Mouse (Mus musculus) ES-E14 (cell line): ENCODE measurements at regions not wholly inside any gene's neighbourhood (a gene's known extent, or its start where the extent isn't known, plus 50 kb on each side); places are given as distances from the start of the nearest gene placed in this dataset.

ENCODE experiments used
- DNase-seq: peaks from one replicate; pipeline ENCODE4 v3.0.0-alpha.2; 2013; ENCODE audit warnings: low read depth, low spot score
- H3K27ac ChIP-seq: 2 replicates; pipeline ENCODE4 v1.5.1; 2012; ENCODE audit warnings: low read depth, mild to moderate bottlenecking, low read length, moderate library complexity, mixed read lengths; ENCODE audit not compliant: poor library complexity, insufficient read depth, severe bottlenecking
- H3K36me3 ChIP-seq: 2 replicates; pipeline ENCODE4 v1.6.1; 2012; ENCODE audit warnings: mild to moderate bottlenecking, low read length, moderate library complexity, mixed read lengths; ENCODE audit not compliant: control insufficient read depth, poor library complexity, insufficient read depth, severe bottlenecking
- H3K4me1 ChIP-seq, 2 experiments: fragments of 150-350 bp in 1 of 2; sonication (generic) in 1 of 2; 2 replicates each; pipeline ENCODE4 v1.6.1; 2012; ENCODE audit warnings: low read length in 2 of 2, mild to moderate bottlenecking in 1 of 2, mixed read lengths in 1 of 2; ENCODE audit not compliant: control insufficient read depth in 2 of 2, insufficient read depth in 2 of 2, poor library complexity in 1 of 2
- H3K4me3 ChIP-seq, 2 experiments: fragments of 150-350 bp in 1 of 2; sonication (generic) in 1 of 2; 2 replicates each; pipeline ENCODE4 v1.5.1; 2012; ENCODE audit warnings: low read length in 2 of 2, low read depth in 1 of 2, mild to moderate bottlenecking in 1 of 2, mixed read lengths in 1 of 2; ENCODE audit not compliant: insufficient read depth in 1 of 2, poor library complexity in 1 of 2, severe bottlenecking in 1 of 2
- H3K9ac ChIP-seq: 2 replicates; pipeline ENCODE4 v1.6.1; 2012; ENCODE audit warnings: low read depth, mild to moderate bottlenecking, low read length, mixed read lengths; ENCODE audit not compliant: poor library complexity, insufficient read depth, severe bottlenecking
- H3K9me3 ChIP-seq: fragments of 150-350 bp; sonication (generic); 2 replicates; pipeline ENCODE4 v1.6.1; 2012; ENCODE audit warnings: low read depth, mild to moderate bottlenecking, low read length; ENCODE audit not compliant: control insufficient read depth, insufficient read depth
- CHD2 ChIP-seq: IDR thresholded peaks from 2 replicates; pipeline ENCODE4 v1.6.1; 2014; ENCODE audit warnings: mild to moderate bottlenecking, low read depth, low read length, inconsistent platforms
- HCFC1 ChIP-seq: IDR thresholded peaks from 2 replicates; pipeline ENCODE4 v1.6.1; 2012; ENCODE audit warnings: low read length, inconsistent platforms, borderline replicate concordance; ENCODE audit not compliant: insufficient read depth
- MAFK ChIP-seq: IDR thresholded peaks from 2 replicates; pipeline ENCODE4 v1.6.1; 2014; ENCODE audit warnings: mild to moderate bottlenecking, low read depth, low read length, inconsistent platforms; ENCODE audit not compliant: insufficient read depth
- ZC3H11A ChIP-seq: IDR thresholded peaks from 2 replicates; pipeline ENCODE4 v1.6.1; 2012; ENCODE audit warnings: low read depth, mild to moderate bottlenecking, inconsistent platforms, low read length, borderline replicate concordance
- ZNF384 ChIP-seq: IDR thresholded peaks from 2 replicates; pipeline ENCODE4 v1.6.1; 2012; ENCODE audit warnings: low read depth, low read length, inconsistent platforms
- in situ Hi-C, 2 experiments: fragments of 600-800 bp; cut with MboI; formaldehyde crosslinking; loops; one replicate each; pipeline ENCODE4 v1.15.1; 2025; ENCODE audit warnings: low sequenced_read_pairs in 2 of 2, inconsistent platforms in 1 of 2; ENCODE audit not compliant: unreplicated experiment in 2 of 2

DNA sequence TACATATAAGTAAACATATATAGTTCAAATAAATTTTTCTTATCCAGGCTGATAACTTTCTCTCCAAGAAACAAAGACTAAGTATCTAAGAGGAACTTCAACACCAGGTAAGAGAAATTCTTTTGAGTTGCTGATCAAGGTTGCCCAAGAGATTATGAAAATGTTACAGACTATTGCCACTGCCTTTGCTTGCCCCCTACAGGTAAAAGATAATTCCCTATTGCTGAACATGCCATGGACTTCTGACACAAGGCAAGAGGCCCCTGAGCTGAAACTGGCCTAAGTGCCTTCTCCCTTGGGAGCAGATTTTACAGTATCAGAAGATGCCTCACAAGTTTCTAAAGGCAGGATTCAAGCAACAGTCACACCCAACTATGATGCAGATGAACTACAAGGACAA lies 2914.2 kb upstream of the Gm6569 start:
- H3K4me3 ChIP-seq, result no peak overlapping the region
- peaks cover 0 to 2% of the 10 kb centered on the region in 2 experiments; a peak in 1 of 4 replicates for H3K4me1 ChIP-seq
- no peak for TF ChIP-seq MAFK
- no peak for TF ChIP-seq ZNF384
- no peak for TF ChIP-seq ZC3H11A
- no peak for TF ChIP-seq CHD2
- no peak for TF ChIP-seq HCFC1
- no peaks in the 10 kb centered on the region for H3K36me3 ChIP-seq
- in situ Hi-C loops, result no loop called here
- H3K9ac ChIP-seq, result no peak overlapping the region
- H3K27ac ChIP-seq, result no peak overlapping the region
- H3K9me3 ChIP-seq, result no peaks in the 10 kb centered on the region
- DNase-seq, result no peak

DNA sequence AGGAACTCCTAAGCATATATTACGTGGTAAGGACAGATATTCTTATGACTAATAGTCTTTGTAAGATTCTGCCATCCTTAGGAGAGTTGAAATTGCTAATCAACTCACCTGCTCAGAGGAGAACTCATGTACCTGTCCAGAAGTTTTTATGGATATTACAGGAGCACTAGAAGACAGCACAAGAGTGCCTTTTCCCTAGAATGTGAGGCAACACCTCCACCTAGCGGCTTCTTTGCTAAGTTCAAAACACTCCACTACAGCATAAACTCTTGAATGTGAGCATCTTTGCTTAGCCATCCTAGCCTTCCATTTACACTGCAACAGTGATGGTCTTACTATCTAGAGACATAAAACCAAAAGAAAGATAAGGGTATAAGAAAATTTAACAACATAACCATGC lies 2913.5 kb upstream of the Gm6569 start:
- TF ChIP-seq MAFK (no peak), ZC3H11A (peak; percentile 61; the same call in 1 of the 2 replicates)
- DNase-seq, result peak; percentile 37
- in situ Hi-C loops, result no loop called here
- peaks cover 0 to 2% of the 10 kb centered on the region in 2 experiments; a peak in 1 of 4 replicates for H3K4me1 ChIP-seq
- no peak overlapping the region for H3K27ac ChIP-seq
- H3K4me3 ChIP-seq, result no peak overlapping the region
- no peaks in the 10 kb centered on the region for H3K36me3 ChIP-seq
- H3K9ac ChIP-seq, result no peak overlapping the region
- H3K9me3 ChIP-seq, result no peaks in the 10 kb centered on the region
